Mouse (Mus musculus) heart, adult 2 months (tissue): ENCODE measurements around the gene Ptch1.

ENCODE experiments used
- CTCF ChIP-seq: fragments of 200-600 bp; IDR thresholded peaks from 2 replicates; pipeline ENCODE4 v1.8.1; 2022; ENCODE audit warnings: antibody characterized with exemption, mild to moderate bottlenecking, moderate library complexity
- POLR2A ChIP-seq: fragments of 200-500 bp; IDR thresholded peaks from 2 replicates; pipeline ENCODE4 v1.6.1; 2011; ENCODE audit warnings: mild to moderate bottlenecking, low read depth, low read length, control low read depth; ENCODE audit not compliant: insufficient read depth

- no peak for TF ChIP-seq POLR2A
- no peak for TF ChIP-seq CTCF
These were observed 44.5 kb downstream of the Ptch1 start for GRCm38 (mm10) chr13:63528852-63529251.
